Mouse (Mus musculus) limb, embryonic 11.5 days (tissue): ENCODE measurements at regions not wholly inside any gene's neighbourhood (a gene's known extent, or its start where the extent isn't known, plus 50 kb on each side); places are given as distances from the start of the nearest gene placed in this dataset.

Experiments
- ATAC-seq: fragments of 200-750 bp; cut with Nextera tagmentation; 2 replicates; pipeline ENCODE4 v1.8.0; 2017; ENCODE audit warnings: low read depth; ENCODE audit not compliant: insufficient number of reproducible peaks, low FRiP score, low TSS enrichment
- DNase-seq: peaks from one replicate; pipeline ENCODE4 v3.0.0-alpha.2; 2015; ENCODE audit warnings: low spot score
- H3K27ac ChIP-seq: fragments of 300-500 bp; sonication (generic); replicated peaks from 2 replicates; pipeline ENCODE4 v1.5.1; 2014; ENCODE audit warnings: low read depth, mild to moderate bottlenecking, low read length
- H3K27me3 ChIP-seq: fragments of 300-500 bp; sonication (generic); 2 replicates; pipeline ENCODE4 v1.6.1; 2014; ENCODE audit warnings: mild to moderate bottlenecking, low read length, mixed read lengths; ENCODE audit not compliant: control insufficient read depth, insufficient read depth
- H3K36me3 ChIP-seq: fragments of 300-500 bp; sonication (generic); 2 replicates; pipeline ENCODE4 v1.6.1; 2014; ENCODE audit warnings: mild to moderate bottlenecking, low read length, moderate library complexity, mixed read lengths; ENCODE audit not compliant: control insufficient read depth, insufficient read depth
- H3K4me1 ChIP-seq: fragments of 300-500 bp; sonication (generic); 2 replicates; pipeline ENCODE4 v1.6.1; 2014; ENCODE audit warnings: low read length, mixed read lengths; ENCODE audit not compliant: control insufficient read depth, insufficient read depth
- H3K4me2 ChIP-seq: fragments of 300-500 bp; sonication (generic); 2 replicates; pipeline ENCODE4 v1.6.1; 2014; ENCODE audit warnings: low read depth, mild to moderate bottlenecking, moderate library complexity; ENCODE audit not compliant: severe bottlenecking
- H3K4me3 ChIP-seq: fragments of 300-500 bp; sonication (generic); 2 replicates; pipeline ENCODE4 v1.5.1; 2014; ENCODE audit warnings: low read depth, low read length
- H3K9ac ChIP-seq: fragments of 300-500 bp; sonication (generic); 2 replicates; pipeline ENCODE4 v1.6.1; 2014; ENCODE audit warnings: mild to moderate bottlenecking, low read length
- H3K9me3 ChIP-seq: fragments of 300-500 bp; sonication (generic); 2 replicates; pipeline ENCODE4 v1.6.1; 2016; ENCODE audit warnings: low read length; ENCODE audit not compliant: control insufficient read depth
- WGBS: fragments of 180-500 bp; shearing (Covaris S2); extraction: QIAGEN DNeasy Blood & Tissue Kit; methylation state at CpG from one replicate; pipeline ENCODE4 v1.1.7; 2014; 5-methylcytosine and 5-hydroxymethylcytosine counted together

- Histone ChIP-seq H3K27ac (no peak overlapping the region), H3K4me2 (no peak overlapping the region), H3K4me1 (no peaks in the 10 kb centered on the region), H3K9me3 (no peaks in the 10 kb centered on the region), H3K27me3 (no peaks in the 10 kb centered on the region), H3K4me3 (no peak overlapping the region), H3K9ac (no peak overlapping the region), H3K36me3 (no peaks in the 10 kb centered on the region)
- DNase-seq, result no peak
- no peak for ATAC-seq
- 28% methylated on average over 5 of the region's 5 CpGs for WGBS
Observed at GRCm38 (mm10) chr8:46898697-46899445, 87.8 kb upstream of the Enpp6 start.

- 85% methylated on average over 4 of the region's 4 CpGs for WGBS
- Histone ChIP-seq H3K27ac (no peak overlapping the region), H3K9me3 (no peaks in the 10 kb centered on the region), H3K27me3 (no peaks in the 10 kb centered on the region), H3K4me1 (no peaks in the 10 kb centered on the region), H3K4me2 (no peak overlapping the region), H3K36me3 (no peaks in the 10 kb centered on the region), H3K4me3 (no peak overlapping the region), H3K9ac (no peak overlapping the region)
- ATAC-seq (no peak), DNase-seq (no peak)
Observed at GRCm38 (mm10) chr8:46900826-46901225, 85.9 kb upstream of the Enpp6 start.

GRCm38 (mm10) chr8:46904731-46905130, 82.0 kb upstream of the Enpp6 start:
- WGBS, result 78% methylated on average over 3 of the region's 3 CpGs
- ATAC-seq, result no peak

GRCm38 (mm10) chr8:46907390-46907789, 79.3 kb upstream of the Enpp6 start:
- WGBS, result 81% methylated on average over 11 of the region's 11 CpGs
- DNase-seq, result no peak
- H3K4me3 ChIP-seq, result no peak overlapping the region

More at GRCm38 (mm10) chr8:46904731-46905130, 82.0 kb upstream of the Enpp6 start:
- Histone ChIP-seq H3K9me3 (no peaks in the 10 kb centered on the region), H3K4me2 (no peak overlapping the region), H3K9ac (no peak overlapping the region), H3K4me3 (no peak overlapping the region), H3K27ac (no peak overlapping the region), H3K36me3 (no peaks in the 10 kb centered on the region), H3K4me1 (no peaks in the 10 kb centered on the region), H3K27me3 (no peaks in the 10 kb centered on the region)
- no peak for DNase-seq

GRCm38 (mm10) chr8:46908186-46908585, 78.5 kb upstream of the Enpp6 start:
- Histone ChIP-seq H3K4me1 (no peaks in the 10 kb centered on the region), H3K36me3 (no peaks in the 10 kb centered on the region), H3K4me2 (no peak overlapping the region), H3K9me3 (no peaks in the 10 kb centered on the region), H3K27ac (no peak overlapping the region), H3K4me3 (no peak overlapping the region), H3K27me3 (no peaks in the 10 kb centered on the region), H3K9ac (no peak overlapping the region)
- no peak for ATAC-seq
- no peak for DNase-seq
- WGBS, result 79% methylated on average over 4 of the region's 4 CpGs

More at GRCm38 (mm10) chr8:46907390-46907789, 79.3 kb upstream of the Enpp6 start:
- Histone ChIP-seq H3K9me3 (no peaks in the 10 kb centered on the region), H3K4me2 (no peak overlapping the region), H3K36me3 (no peaks in the 10 kb centered on the region), H3K4me1 (no peaks in the 10 kb centered on the region), H3K27ac (no peak overlapping the region), H3K27me3 (no peaks in the 10 kb centered on the region), H3K9ac (no peak overlapping the region)
- ATAC-seq, result no peak

- H3K4me3 ChIP-seq, result no peak overlapping the region
- 47% methylated on average over 5 of the region's 5 CpGs for WGBS
- H3K27me3 ChIP-seq, result no peaks in the 10 kb centered on the region
- no peak overlapping the region for H3K4me2 ChIP-seq
- no peaks in the 10 kb centered on the region for H3K36me3 ChIP-seq
- H3K9ac ChIP-seq, result no peak overlapping the region
- DNase-seq (no peak), ATAC-seq (no peak)
- no peak overlapping the region for H3K27ac ChIP-seq
- H3K4me1 ChIP-seq, result no peaks in the 10 kb centered on the region
- no peaks in the 10 kb centered on the region for H3K9me3 ChIP-seq
Observed at GRCm38 (mm10) chr8:46913956-46914355, 72.7 kb upstream of the Enpp6 start.

- Histone ChIP-seq H3K9ac (no peak overlapping the region), H3K9me3 (no peaks in the 10 kb centered on the region), H3K27me3 (no peaks in the 10 kb centered on the region), H3K27ac (no peak overlapping the region), H3K4me3 (no peak overlapping the region), H3K4me2 (no peak overlapping the region), H3K4me1 (no peaks in the 10 kb centered on the region), H3K36me3 (no peaks in the 10 kb centered on the region)
- ATAC-seq, result no peak
- no peak for DNase-seq
- 25% methylated on average over 3 of the region's 3 CpGs for WGBS
Observed at GRCm38 (mm10) chr8:46920071-46920470, 66.6 kb upstream of the Enpp6 start.

- no peaks in the 10 kb centered on the region for H3K4me1 ChIP-seq
- no peak overlapping the region for H3K27ac ChIP-seq
- no peaks in the 10 kb centered on the region for H3K9me3 ChIP-seq
- no peak for ATAC-seq
- no peak overlapping the region for H3K9ac ChIP-seq
- H3K4me2 ChIP-seq, result no peak overlapping the region
- no peak for DNase-seq
- H3K36me3 ChIP-seq, result no peaks in the 10 kb centered on the region
- H3K4me3 ChIP-seq, result no peak overlapping the region
- 92% methylated on average over 11 of the region's 11 CpGs for WGBS
- no peaks in the 10 kb centered on the region for H3K27me3 ChIP-seq
Observed at GRCm38 (mm10) chr8:46921075-46921474, 65.6 kb upstream of the Enpp6 start.

GRCm38 (mm10) chr8:46921585-46921984, 65.1 kb upstream of the Enpp6 start:
- no peak for DNase-seq
- 94% methylated on average over 7 of the region's 7 CpGs for WGBS
- Histone ChIP-seq H3K9me3 (no peaks in the 10 kb centered on the region), H3K4me2 (no peak overlapping the region), H3K27ac (no peak overlapping the region), H3K36me3 (no peaks in the 10 kb centered on the region), H3K9ac (no peak overlapping the region), H3K4me1 (no peaks in the 10 kb centered on the region), H3K4me3 (no peak overlapping the region), H3K27me3 (no peaks in the 10 kb centered on the region)
- ATAC-seq, result no peak
